Mouse (Mus musculus) liver, embryonic 11.5 days (tissue): ENCODE results near the gene Gfpt1. TPM values are rescaled to one million over a fixed set of nuclear protein-coding genes. Genes with fewer than 3 reads are reported as not detected.

Experiments
- ATAC-seq: fragments of 200-750 bp; cut with Nextera tagmentation; replicated peaks from 2 replicates; pipeline ENCODE4 v1.8.0; 2017; ENCODE audit warnings: moderate number of reproducible peaks, mild to moderate bottlenecking, moderate TSS enrichment, moderate library complexity; ENCODE audit not compliant: low FRiP score
- DNase-seq: peaks from one replicate; pipeline ENCODE4 v3.0.0-alpha.2; 2017; ENCODE audit warnings: low spot score
- H3K27ac ChIP-seq: fragments of 300-500 bp; sonication (generic); 2 replicates; pipeline ENCODE4 v1.5.1; 2014; ENCODE audit warnings: mild to moderate bottlenecking, low read depth, low read length, control low read depth
- H3K27me3 ChIP-seq: fragments of 300-500 bp; sonication (generic); replicated peaks from 2 replicates; pipeline ENCODE4 v1.6.1; 2014; ENCODE audit warnings: low read length, mixed read lengths; ENCODE audit not compliant: control insufficient read depth, insufficient read depth
- H3K36me3 ChIP-seq: fragments of 300-500 bp; sonication (generic); 2 replicates; pipeline ENCODE4 v1.6.1; 2014; ENCODE audit warnings: mild to moderate bottlenecking, low read length, moderate library complexity, mixed read lengths; ENCODE audit not compliant: control insufficient read depth, insufficient read depth
- H3K4me1 ChIP-seq: fragments of 300-500 bp; sonication (generic); replicated peaks from 2 replicates; pipeline ENCODE4 v1.6.1; 2014; ENCODE audit warnings: low read length, mixed read lengths; ENCODE audit not compliant: control insufficient read depth, insufficient read depth
- H3K4me2 ChIP-seq: fragments of 300-500 bp; sonication (generic); 2 replicates; pipeline ENCODE4 v1.6.1; 2014; ENCODE audit warnings: mild to moderate bottlenecking, control low read depth, moderate library complexity
- H3K4me3 ChIP-seq: fragments of 300-500 bp; sonication (generic); 2 replicates; pipeline ENCODE4 v1.5.1; 2014; ENCODE audit warnings: low read depth, low read length, control low read depth
- H3K9ac ChIP-seq: fragments of 300-500 bp; sonication (generic); 2 replicates; pipeline ENCODE4 v1.6.1; 2014; ENCODE audit warnings: low read depth, low read length, control low read depth
- H3K9me3 ChIP-seq: fragments of 300-500 bp; sonication (generic); 2 replicates; pipeline ENCODE4 v1.6.1; 2016; ENCODE audit warnings: low read length, inconsistent platforms, mixed read lengths; ENCODE audit not compliant: control insufficient read depth
- WGBS: fragments of 180-500 bp; shearing (Covaris S2); extraction: QIAGEN DNeasy Blood & Tissue Kit; methylation state at CpG from one replicate; pipeline ENCODE4 v1.1.7; 2014; 5-methylcytosine and 5-hydroxymethylcytosine counted together
- polyA plus RNA-seq: library from polyadenylated mRNA; unstranded; fragments of >200 nt; fragmentation: Nextera tagmentation; extraction: Ambion mirVana; gene quantifications from 2 replicates; pipeline ENCODE4 v1.2.1, GENCODE M21; 2014

The Gfpt1 gene
- polyA plus RNA-seq, 1 experiment from 2014 or later: 15.8 TPM

- no peak for ATAC-seq
- no peak for DNase-seq
- Histone ChIP-seq H3K36me3 (no peaks in the 10 kb centered on the region), H3K9me3 (no peaks in the 10 kb centered on the region), H3K4me3 (no peak overlapping the region), H3K4me1 (no peaks in the 10 kb centered on the region), H3K9ac (no peak overlapping the region), H3K27ac (no peak overlapping the region), H3K27me3 (no peaks in the 10 kb centered on the region), H3K4me2 (no peak overlapping the region)
- WGBS: 81% methylated on average over 2 of the region's 2 CpGs
Measured at GRCm38 (mm10) chr6:87115981-87116380, 73.3 kb downstream of the Gfpt1 start.

DNA sequence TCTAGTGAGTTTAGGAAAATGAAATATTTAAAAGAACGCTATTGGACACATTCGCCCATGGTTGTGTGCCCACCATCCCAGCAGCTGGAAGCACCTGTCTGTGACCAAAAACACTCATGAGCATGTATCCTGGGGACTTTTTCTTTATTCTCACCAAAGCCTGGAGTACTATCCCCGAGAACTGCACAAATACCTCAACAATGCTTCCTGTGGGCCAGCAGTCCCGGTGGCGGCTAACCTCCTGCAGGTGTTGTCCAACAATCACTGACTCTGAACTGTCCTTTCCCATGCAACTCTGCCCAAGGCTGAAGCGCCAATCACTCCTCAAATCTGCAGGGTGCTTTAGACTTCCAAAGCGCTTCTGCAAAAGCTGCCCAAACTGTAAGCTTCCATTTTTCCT, 74.0 kb downstream of the Gfpt1 start:
- Histone ChIP-seq H3K4me3 (no peak overlapping the region), H3K27me3 (no peaks in the 10 kb centered on the region), H3K9ac (no peak overlapping the region), H3K4me1 (no peaks in the 10 kb centered on the region), H3K27ac (no peak overlapping the region), H3K9me3 (no peaks in the 10 kb centered on the region), H3K4me2 (no peak overlapping the region), H3K36me3 (no peaks in the 10 kb centered on the region)
- DNase-seq (no peak), ATAC-seq (no peak)
- WGBS: 90% methylated on average over 7 of the region's 7 CpGs

GRCm38 (mm10) chr6:87119066-87119837, 76.6 kb downstream of the Gfpt1 start:
- H3K27ac ChIP-seq: no peak overlapping the region
- no peaks in the 10 kb centered on the region for H3K9me3 ChIP-seq
- peak; percentile 41; the same call in 1 of the 2 replicates for ATAC-seq
- 83% methylated on average over 20 of the region's 20 CpGs for WGBS
- H3K27me3 ChIP-seq: no peaks in the 10 kb centered on the region
- no peak overlapping the region for H3K9ac ChIP-seq
- DNase-seq: no peak
- no peaks in the 10 kb centered on the region for H3K36me3 ChIP-seq
- H3K4me3 ChIP-seq: no peak overlapping the region
- no peaks in the 10 kb centered on the region for H3K4me1 ChIP-seq
- no peak overlapping the region for H3K4me2 ChIP-seq

- DNase-seq (no peak), ATAC-seq (0 out of 2 replicates have a peak, but pooled peaks have one; percentile 12)
- H3K4me3 ChIP-seq: no peak overlapping the region
- H3K4me2 ChIP-seq: no peak overlapping the region
- H3K9ac ChIP-seq: no peak overlapping the region
- H3K27ac ChIP-seq: no peak overlapping the region
- 55% methylated on average over 4 of the region's 4 CpGs for WGBS
- no peaks in the 10 kb centered on the region for H3K36me3 ChIP-seq
- H3K4me1 ChIP-seq: no peaks in the 10 kb centered on the region
- H3K9me3 ChIP-seq: no peaks in the 10 kb centered on the region
- H3K27me3 ChIP-seq: no peaks in the 10 kb centered on the region
Measured at GRCm38 (mm10) chr6:87119975-87120374, 77.3 kb downstream of the Gfpt1 start.

- no peaks in the 10 kb centered on the region for H3K4me1 ChIP-seq
- no peak overlapping the region for H3K9ac ChIP-seq
- no peak for ATAC-seq
- no peaks in the 10 kb centered on the region for H3K36me3 ChIP-seq
- no peak for DNase-seq
- no peak overlapping the region for H3K4me3 ChIP-seq
- H3K27ac ChIP-seq: no peak overlapping the region
- 82% methylated on average over 6 of the region's 6 CpGs for WGBS
- no peaks in the 10 kb centered on the region for H3K27me3 ChIP-seq
- no peak overlapping the region for H3K4me2 ChIP-seq
- no peaks in the 10 kb centered on the region for H3K9me3 ChIP-seq
Measured at GRCm38 (mm10) chr6:87120661-87121060, 78.0 kb downstream of the Gfpt1 start.

- WGBS: 69% methylated on average over 7 of the region's 7 CpGs
- no peak for ATAC-seq
Measured at GRCm38 (mm10) chr6:87121961-87122360, 79.3 kb downstream of the Gfpt1 start.

GRCm38 (mm10) chr6:87123406-87123805, 80.8 kb downstream of the Gfpt1 start:
- no peak for ATAC-seq
- H3K36me3 ChIP-seq: no peaks in the 10 kb centered on the region
- no peak for DNase-seq
- H3K27ac ChIP-seq: no peak overlapping the region
- H3K4me2 ChIP-seq: no peak overlapping the region
- no peak overlapping the region for H3K4me3 ChIP-seq
- 78% methylated on average over 6 of the region's 6 CpGs for WGBS
- H3K9me3 ChIP-seq: no peaks in the 10 kb centered on the region
- no peaks in the 10 kb centered on the region for H3K27me3 ChIP-seq
- no peak overlapping the region for H3K9ac ChIP-seq
- H3K4me1 ChIP-seq: peaks cover 2% of the 10 kb centered on the region; the same call in 1 of the 2 replicates

More at GRCm38 (mm10) chr6:87121961-87122360, 79.3 kb downstream of the Gfpt1 start:
- no peaks in the 10 kb centered on the region for H3K27me3 ChIP-seq
- DNase-seq: no peak
- H3K4me3 ChIP-seq: no peak overlapping the region
- no peaks in the 10 kb centered on the region for H3K9me3 ChIP-seq
- H3K4me1 ChIP-seq: no peaks in the 10 kb centered on the region
- no peak overlapping the region for H3K27ac ChIP-seq
- no peak overlapping the region for H3K9ac ChIP-seq
- no peak overlapping the region for H3K4me2 ChIP-seq
- H3K36me3 ChIP-seq: no peaks in the 10 kb centered on the region

GRCm38 (mm10) chr6:87123973-87124372, 81.3 kb downstream of the Gfpt1 start:
- Histone ChIP-seq H3K4me3 (no peak overlapping the region), H3K27ac (no peak overlapping the region), H3K4me1 (peaks cover 2% of the 10 kb centered on the region; the same call in 1 of the 2 replicates), H3K36me3 (no peaks in the 10 kb centered on the region), H3K9ac (no peak overlapping the region), H3K9me3 (no peaks in the 10 kb centered on the region), H3K4me2 (no peak overlapping the region), H3K27me3 (no peaks in the 10 kb centered on the region)
- ATAC-seq: no peak
- no peak for DNase-seq
- 88% methylated on average over 4 of the region's 4 CpGs for WGBS
